Mouse (Mus musculus) liver, embryonic 12.5 days (tissue): Measurements from ENCODE around the gene Anapc13. TPM values are rescaled to one million over a fixed set of nuclear protein-coding genes. Genes with fewer than 3 reads are reported as not detected.

ENCODE experiments used
- ATAC-seq: fragments of 200-750 bp; cut with Nextera tagmentation; 2 replicates; pipeline ENCODE4 v1.8.0; 2017; ENCODE audit warnings: moderate number of reproducible peaks, mild to moderate bottlenecking, moderate library complexity
- H3K27ac ChIP-seq: fragments of 300-500 bp; sonication (generic); 2 replicates; pipeline ENCODE4 v1.5.1; 2016; ENCODE audit warnings: mild to moderate bottlenecking
- H3K27me3 ChIP-seq: fragments of 300-500 bp; sonication (generic); replicated peaks from 2 replicates; pipeline ENCODE4 v1.6.1; 2016; ENCODE audit warnings: mild to moderate bottlenecking, moderate library complexity
- H3K36me3 ChIP-seq: fragments of 300-500 bp; sonication (generic); 2 replicates; pipeline ENCODE4 v1.6.1; 2016; ENCODE audit warnings: mild to moderate bottlenecking, moderate library complexity
- H3K4me1 ChIP-seq: fragments of 300-500 bp; sonication (generic); 2 replicates; pipeline ENCODE4 v1.6.1; 2016
- H3K4me2 ChIP-seq: fragments of 300-500 bp; sonication (generic); 2 replicates; pipeline ENCODE4 v1.6.1; 2016; ENCODE audit warnings: mild to moderate bottlenecking, moderate library complexity
- H3K4me3 ChIP-seq: fragments of 300-500 bp; sonication (generic); 2 replicates; pipeline ENCODE4 v1.5.1; 2016; ENCODE audit warnings: mild to moderate bottlenecking, moderate library complexity
- H3K9ac ChIP-seq: fragments of 300-500 bp; sonication (generic); 2 replicates; pipeline ENCODE4 v1.6.1; 2016; ENCODE audit warnings: mild to moderate bottlenecking, moderate library complexity
- H3K9me3 ChIP-seq: fragments of 300-500 bp; sonication (generic); replicated peaks from 2 replicates; pipeline ENCODE4 v1.6.1; 2016; ENCODE audit warnings: mild to moderate bottlenecking, moderate library complexity
- WGBS: fragments of 180-500 bp; shearing (Covaris S2); methylation state at CpG from one replicate; pipeline ENCODE4 v1.1.7; 2016; ENCODE audit not compliant: insufficient replicate concordance; 5-methylcytosine and 5-hydroxymethylcytosine counted together
- polyA plus RNA-seq: library from polyadenylated mRNA; unstranded; fragments of >200 nt; fragmentation: Nextera tagmentation; extraction: Ambion mirVana; gene quantifications from 2 replicates; pipeline ENCODE4 v1.2.1, GENCODE M21; 2016

Gene Anapc13
- polyA plus RNA-seq, 1 experiment from 2014 or later = 105 TPM

GRCm38 (mm10) chr9:102649917-102650527, 23.9 kb downstream of the Anapc13 start:
- Histone ChIP-seq H3K4me2 (no peak overlapping the region), H3K27me3 (peaks cover 3% of the 10 kb centered on the region; the same call in 1 of the 2 replicates), H3K9ac (no peak overlapping the region), H3K36me3 (no peaks in the 10 kb centered on the region), H3K9me3 (no peaks in the 10 kb centered on the region), H3K4me1 (no peaks in the 10 kb centered on the region), H3K27ac (no peak overlapping the region), H3K4me3 (no peak overlapping the region)
- ATAC-seq = no peak
- 67% methylated on average over 17 of the region's 17 CpGs for WGBS

- no peak overlapping the region for H3K4me2 ChIP-seq
- no peaks in the 10 kb centered on the region for H3K9me3 ChIP-seq
- H3K9ac ChIP-seq = no peak overlapping the region
- no peaks in the 10 kb centered on the region for H3K36me3 ChIP-seq
- no peaks in the 10 kb centered on the region for H3K4me1 ChIP-seq
- 34% methylated on average over 7 of the region's 7 CpGs for WGBS
- H3K27me3 ChIP-seq = peaks cover 3% of the 10 kb centered on the region; the same call in 1 of the 2 replicates
- H3K4me3 ChIP-seq = no peak overlapping the region
- no peak overlapping the region for H3K27ac ChIP-seq
- ATAC-seq = no peak
Observed at GRCm38 (mm10) chr9:102650637-102651036, 24.5 kb downstream of the Anapc13 start.

GRCm38 (mm10) chr9:102651199-102651720, 25.2 kb downstream of the Anapc13 start:
- Histone ChIP-seq H3K4me3 (no peak overlapping the region), H3K4me2 (no peak overlapping the region), H3K27ac (no peak overlapping the region), H3K9me3 (no peaks in the 10 kb centered on the region), H3K27me3 (peaks cover 3% of the 10 kb centered on the region; the same call in 1 of the 2 replicates), H3K4me1 (no peaks in the 10 kb centered on the region), H3K9ac (no peak overlapping the region), H3K36me3 (no peaks in the 10 kb centered on the region)
- ATAC-seq = no peak
- WGBS = 45% methylated on average over 6 of the region's 6 CpGs

DNA sequence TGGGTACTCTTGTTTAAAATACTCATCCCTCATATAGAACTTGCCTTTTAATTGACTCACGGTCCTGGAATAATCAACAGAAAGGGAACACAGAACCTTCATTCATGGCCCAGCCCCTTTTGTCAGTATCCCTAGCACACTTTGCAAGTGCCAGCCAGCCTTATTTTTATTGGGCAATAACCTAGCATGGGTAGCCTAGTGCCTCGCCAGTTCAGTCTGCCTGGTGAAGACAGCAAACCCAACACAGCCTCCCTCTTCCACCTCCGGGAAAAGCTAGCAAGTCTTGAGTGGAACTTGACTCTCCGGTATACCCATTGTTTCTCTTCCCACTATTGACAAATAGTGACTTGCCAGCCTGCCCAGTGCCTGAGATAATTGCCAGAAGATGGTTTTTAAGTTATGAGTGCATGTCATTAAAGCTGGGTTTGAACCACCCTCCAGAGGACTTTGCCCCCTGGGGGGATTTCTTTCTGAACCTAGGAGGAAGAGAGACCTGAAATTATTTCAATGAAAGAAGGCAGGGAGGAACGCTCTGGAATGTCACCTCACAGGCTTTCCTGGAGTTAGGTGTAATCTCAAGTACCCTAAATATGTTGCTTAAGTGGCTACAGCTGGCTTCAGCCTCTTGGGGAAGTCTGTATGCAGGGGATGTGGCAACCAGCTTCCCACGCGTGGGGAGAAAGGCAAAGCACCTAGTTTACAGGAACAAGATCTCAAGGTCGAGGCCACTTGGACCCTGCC, 30.4 kb downstream of the Anapc13 start:
- no peak overlapping the region for H3K4me3 ChIP-seq
- no peak overlapping the region for H3K4me2 ChIP-seq
- no peak overlapping the region for H3K9ac ChIP-seq
- 58% methylated on average over 8 of the region's 8 CpGs for WGBS
- H3K4me1 ChIP-seq = no peaks in the 10 kb centered on the region
- H3K27ac ChIP-seq = no peak overlapping the region
- no peaks in the 10 kb centered on the region for H3K9me3 ChIP-seq
- H3K36me3 ChIP-seq = no peaks in the 10 kb centered on the region
- no peak for ATAC-seq
- no peaks in the 10 kb centered on the region for H3K27me3 ChIP-seq

DNA sequence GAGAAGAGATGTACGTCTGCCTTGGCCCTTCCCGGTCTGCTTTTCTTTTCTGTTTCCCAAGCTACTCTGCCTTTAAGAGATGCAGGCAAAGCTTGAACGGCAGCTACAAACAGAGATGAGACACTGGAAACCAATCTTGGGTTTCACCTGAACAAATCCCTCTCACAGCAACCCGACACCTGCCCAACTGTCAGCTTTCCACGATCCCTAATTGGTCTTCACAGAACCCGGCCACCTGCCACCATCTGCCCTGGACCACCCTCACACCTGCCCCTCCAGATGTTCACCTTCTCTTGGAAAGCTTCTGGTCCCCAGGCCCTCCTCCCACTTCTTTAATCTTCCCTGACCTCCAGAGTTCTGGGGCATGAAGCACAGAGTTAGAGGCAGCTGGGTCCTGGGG, 42.0 kb downstream of the Anapc13 start:
- Histone ChIP-seq H3K4me1 (no peaks in the 10 kb centered on the region), H3K36me3 (no peaks in the 10 kb centered on the region), H3K9me3 (no peaks in the 10 kb centered on the region), H3K27ac (no peak overlapping the region), H3K27me3 (peaks cover 14% of the 10 kb centered on the region; the same call in 1 of the 2 replicates), H3K9ac (no peak overlapping the region), H3K4me3 (no peak overlapping the region), H3K4me2 (no peak overlapping the region)
- WGBS = 53% methylated on average over 6 of the region's 6 CpGs
- no peak for ATAC-seq

- H3K27me3 ChIP-seq = peaks cover 14% of the 10 kb centered on the region; the same call in 1 of the 2 replicates
- no peaks in the 10 kb centered on the region for H3K9me3 ChIP-seq
- H3K4me3 ChIP-seq = no peak overlapping the region
- no peaks in the 10 kb centered on the region for H3K4me1 ChIP-seq
- no peak overlapping the region for H3K27ac ChIP-seq
- no peak overlapping the region for H3K9ac ChIP-seq
- no peaks in the 10 kb centered on the region for H3K36me3 ChIP-seq
- no peak for ATAC-seq
- WGBS = 79% methylated on average over 12 of the region's 12 CpGs
- H3K4me2 ChIP-seq = no peak overlapping the region
Observed at GRCm38 (mm10) chr9:102668906-102669305, 42.8 kb downstream of the Anapc13 start.

- 70% methylated on average over 7 of the region's 7 CpGs for WGBS
- no peak for ATAC-seq
Observed at GRCm38 (mm10) chr9:102673381-102673780, 47.3 kb downstream of the Anapc13 start.

DNA sequence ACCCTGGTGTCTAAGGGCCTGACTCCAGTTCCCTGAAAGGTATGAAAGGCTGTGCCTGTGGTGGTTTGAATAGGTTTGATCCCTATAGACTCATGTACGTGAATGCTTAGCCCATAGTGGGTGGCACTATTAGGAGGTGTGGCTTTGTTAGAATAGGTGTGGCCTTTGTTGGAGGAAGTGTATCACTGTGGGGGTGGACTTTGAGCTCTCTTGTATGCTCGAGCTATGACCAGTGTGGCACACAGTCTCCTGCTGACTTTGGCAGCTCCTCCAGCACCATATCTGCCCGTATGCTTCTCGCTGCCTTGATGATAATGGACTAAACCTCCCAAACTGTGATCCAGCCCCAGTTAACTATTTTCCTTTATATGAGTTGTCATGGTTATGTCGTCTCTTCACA, 49.8 kb downstream of the Anapc13 start:
- Histone ChIP-seq H3K27ac (no peak overlapping the region), H3K9ac (no peak overlapping the region), H3K4me1 (no peaks in the 10 kb centered on the region), H3K36me3 (no peaks in the 10 kb centered on the region), H3K4me3 (no peak overlapping the region), H3K4me2 (no peak overlapping the region), H3K27me3 (no peaks in the 10 kb centered on the region), H3K9me3 (no peaks in the 10 kb centered on the region)
- WGBS = 64% methylated on average over 5 of the region's 5 CpGs
- ATAC-seq = no peak

More at GRCm38 (mm10) chr9:102673381-102673780, 47.3 kb downstream of the Anapc13 start:
- Histone ChIP-seq H3K4me2 (no peak overlapping the region), H3K9me3 (no peaks in the 10 kb centered on the region), H3K4me1 (no peaks in the 10 kb centered on the region), H3K4me3 (no peak overlapping the region), H3K36me3 (no peaks in the 10 kb centered on the region), H3K27ac (no peak overlapping the region), H3K27me3 (0 out of 2 replicates have a peak, but pooled peaks cover 2% of the 10 kb centered on the region), H3K9ac (no peak overlapping the region)

GRCm38 (mm10) chr9:102681470-102681869, 55.4 kb downstream of the Anapc13 start:
- no peaks in the 10 kb centered on the region for H3K9me3 ChIP-seq
- no peaks in the 10 kb centered on the region for H3K4me1 ChIP-seq
- H3K4me3 ChIP-seq = no peak overlapping the region
- no peak for ATAC-seq
- WGBS = 45% methylated on average over 7 of the region's 7 CpGs
- no peak overlapping the region for H3K9ac ChIP-seq
- H3K4me2 ChIP-seq = no peak overlapping the region
- no peaks in the 10 kb centered on the region for H3K27me3 ChIP-seq
- H3K36me3 ChIP-seq = no peaks in the 10 kb centered on the region
- H3K27ac ChIP-seq = no peak overlapping the region

Other genes with a start within 250 kb of the Anapc13 start
- gene Ky, start 120.5 kb upstream of the Anapc13 start, polyA plus RNA-seq = not detected in 2 replicates
- gene Cep63, start 238 bp downstream of the Anapc13 start, polyA plus RNA-seq = 33.3 and 33.6 TPM in 2 replicates
- 10.4 and 11.5 TPM in 2 replicates for gene Amotl2, start 90.4 kb downstream of the Anapc13 start, polyA plus RNA-seq
- 8.3 and 8.4 TPM in 2 replicates for gene Ryk, start 208.6 kb downstream of the Anapc13 start, polyA plus RNA-seq